Mouse (Mus musculus) thymus, postnatal 10 days (tissue): ENCODE measurements around the gene Siva1.

ENCODE experiments used
- DNase-seq, 2 experiments: peaks; one replicate each; pipeline ENCODE4 v3.0.0; 2021; ENCODE audit warnings: low spot score in 2 of 2

Gene Siva1

DNA sequence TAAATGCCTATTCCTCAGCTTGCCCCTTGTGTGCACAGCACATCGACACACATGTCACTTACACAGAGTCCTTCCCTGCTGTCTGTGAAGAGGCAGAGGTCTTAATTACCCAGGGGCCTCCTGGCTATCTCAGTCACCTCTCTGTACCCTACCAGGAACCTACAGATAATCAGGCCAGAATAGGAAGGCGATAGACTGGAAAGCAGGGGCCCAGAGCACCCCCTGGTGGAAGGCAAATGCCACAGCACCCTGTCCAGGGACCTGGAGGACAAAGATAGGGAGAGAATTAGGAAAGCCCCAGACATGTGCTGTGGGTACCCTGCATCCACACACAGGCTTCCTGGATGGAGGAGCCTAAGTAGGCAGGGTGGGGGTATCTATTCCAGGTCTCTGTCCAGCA, 20.7 kb upstream of the Siva1 start:
- peak in 1 of 2 experiments; percentile 74 for DNase-seq

DNA sequence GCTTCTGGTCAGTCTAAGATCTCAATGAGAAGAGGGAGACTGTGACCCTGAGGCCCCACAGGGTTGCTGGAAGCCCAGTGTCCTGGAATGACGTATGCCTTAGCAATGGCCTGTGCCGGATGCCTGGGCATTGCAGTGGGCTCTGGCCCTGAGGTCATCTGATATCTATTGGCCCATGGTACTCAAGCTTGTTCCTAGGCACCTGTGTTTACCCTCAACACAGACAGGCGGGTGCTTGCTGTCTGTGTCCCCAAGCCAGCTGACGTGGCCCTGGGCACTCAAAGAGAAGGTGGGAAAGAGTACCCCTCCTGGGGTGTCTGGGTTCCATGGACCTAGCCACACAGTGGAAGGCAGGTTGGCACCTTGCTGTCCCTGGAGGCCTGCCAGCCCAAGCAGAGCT, 18.8 kb upstream of the Siva1 start:
- no peak for DNase-seq

DNA sequence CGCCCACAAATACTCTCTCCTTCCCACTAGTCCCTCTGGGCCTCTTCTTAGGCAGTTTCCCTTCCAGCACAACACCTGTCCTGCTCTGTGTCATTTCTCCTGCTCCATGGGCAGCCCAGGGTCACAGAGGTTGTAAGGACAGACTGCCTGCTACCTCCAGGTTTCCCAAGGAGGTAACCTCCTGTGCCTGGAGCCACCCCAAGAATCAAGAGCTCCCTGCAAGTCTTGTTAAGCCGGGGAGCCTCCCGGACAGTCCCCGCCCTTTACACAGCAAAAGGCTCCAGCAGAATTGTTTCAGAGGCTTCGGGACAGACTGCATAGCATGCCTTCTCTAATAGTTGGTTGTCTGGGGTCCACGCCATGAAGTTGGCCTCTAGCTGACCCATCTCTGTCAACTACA, 18.0 kb upstream of the Siva1 start:
- DNase-seq, result no peak

DNA sequence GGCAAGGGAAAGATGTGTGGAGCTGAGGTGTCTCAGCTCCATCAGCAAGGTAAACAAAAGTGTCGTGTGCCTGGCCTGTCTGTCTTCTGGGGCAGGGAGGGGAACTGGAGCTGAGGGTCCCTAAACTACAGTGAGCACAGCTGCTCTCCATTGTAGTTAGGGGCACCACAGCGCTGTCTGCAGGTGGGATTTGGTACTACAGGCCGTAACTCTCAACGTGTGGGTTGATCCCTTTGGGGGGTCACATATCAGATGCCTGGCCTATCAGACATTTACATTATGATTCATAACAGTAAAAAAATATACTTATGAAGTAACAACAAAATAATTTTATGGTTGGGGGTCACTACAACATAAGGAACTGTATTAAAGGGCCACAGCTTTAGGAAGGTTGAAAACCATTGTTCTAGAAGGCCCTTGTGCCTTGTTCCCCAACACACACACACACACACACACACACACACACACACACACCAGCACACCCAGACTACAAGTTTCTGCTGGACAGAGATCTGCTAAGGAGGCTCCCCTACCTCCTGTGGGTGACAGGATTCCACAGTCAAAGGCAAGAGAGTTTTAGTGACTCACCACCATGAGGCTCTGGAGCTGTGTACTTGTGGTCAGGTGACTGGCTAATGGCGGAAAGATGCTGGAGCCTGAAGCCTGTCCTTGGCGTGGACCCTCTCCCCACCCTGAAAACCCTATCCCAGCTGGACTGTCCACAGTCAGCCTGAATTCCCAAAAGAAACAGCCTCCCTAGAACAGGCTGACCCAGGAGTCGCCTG, 17.2 kb upstream of the Siva1 start:
- DNase-seq, result peak in 1 of 2 experiments; percentile 33

DNA sequence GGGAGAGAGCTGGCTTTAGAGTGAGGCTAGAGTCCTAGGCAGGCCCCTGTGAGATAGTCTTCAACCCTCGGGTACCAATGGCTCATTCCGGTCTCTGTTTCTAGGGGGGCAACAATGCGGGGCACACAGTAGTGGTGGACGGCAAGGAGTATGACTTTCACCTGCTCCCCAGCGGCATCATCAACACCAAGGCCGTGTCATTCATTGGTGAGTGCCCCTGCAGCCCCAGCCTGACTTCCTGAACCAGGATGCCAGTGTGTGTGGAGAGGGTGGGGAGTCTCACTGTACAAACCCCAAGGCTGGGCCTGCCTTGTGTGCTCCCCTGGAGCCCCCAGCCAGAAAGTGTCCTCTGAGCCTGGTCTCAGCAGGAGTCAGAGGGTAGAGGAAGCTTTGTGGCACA, 16.3 kb upstream of the Siva1 start:
- no peak for DNase-seq

DNA sequence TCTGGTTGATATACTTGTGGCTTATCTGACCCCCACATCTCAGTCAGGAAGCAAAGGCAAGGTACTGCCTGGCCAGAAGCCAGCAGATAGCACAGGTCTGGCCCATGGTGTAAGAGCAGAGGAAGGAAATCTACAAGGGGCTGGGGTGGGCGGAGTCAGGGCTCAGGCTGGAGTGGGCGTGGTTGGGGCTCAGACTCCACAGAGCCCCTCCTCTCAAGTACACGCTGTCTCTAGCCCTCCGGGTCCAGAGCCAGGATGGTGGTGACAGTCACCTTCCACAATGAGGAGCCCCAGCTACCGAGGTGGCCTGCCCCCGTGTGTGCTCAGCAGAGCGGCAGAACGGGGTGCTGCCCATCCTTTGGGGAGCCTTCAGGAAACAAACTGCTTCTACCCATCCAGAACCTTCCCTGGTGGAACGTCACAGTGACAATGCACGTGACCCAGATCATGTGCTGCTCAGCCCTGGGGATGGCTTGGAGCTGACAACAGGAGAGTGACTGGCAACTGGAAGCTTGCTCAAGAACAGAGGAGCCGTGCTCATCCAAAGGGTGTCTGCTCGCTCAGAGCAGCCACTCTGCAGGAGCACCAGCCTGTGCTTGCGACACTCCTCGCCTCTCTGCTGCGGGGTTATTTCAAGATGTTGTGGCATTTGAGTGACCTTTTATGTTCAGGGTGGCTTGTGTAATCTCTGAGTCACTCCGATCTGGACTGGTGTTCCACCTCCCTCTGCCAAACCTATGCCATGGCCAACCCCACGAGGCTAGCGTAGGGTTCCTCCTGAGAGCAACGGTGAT, 15.4 kb upstream of the Siva1 start:
- DNase-seq, result peak; percentile 54 to 70

DNA sequence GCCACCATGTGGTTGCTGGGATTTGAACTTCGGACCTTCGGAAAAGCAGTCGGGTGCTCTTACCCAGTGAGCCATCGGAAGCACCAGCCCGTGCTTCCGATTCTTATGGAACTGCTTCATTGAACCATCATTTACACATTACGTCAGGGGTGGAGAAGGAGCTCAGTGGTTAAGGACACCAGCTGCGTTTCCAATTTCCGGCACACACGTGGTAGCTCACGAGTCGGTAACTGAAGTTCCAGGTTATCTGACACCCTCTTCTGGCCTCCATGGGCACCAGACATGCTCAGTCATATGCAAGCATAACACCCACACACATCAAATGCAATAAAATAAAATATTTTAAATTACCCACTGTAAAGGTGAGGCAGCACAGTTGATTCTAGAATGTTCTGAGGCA, 14.4 kb upstream of the Siva1 start:
- no peak for DNase-seq

DNA sequence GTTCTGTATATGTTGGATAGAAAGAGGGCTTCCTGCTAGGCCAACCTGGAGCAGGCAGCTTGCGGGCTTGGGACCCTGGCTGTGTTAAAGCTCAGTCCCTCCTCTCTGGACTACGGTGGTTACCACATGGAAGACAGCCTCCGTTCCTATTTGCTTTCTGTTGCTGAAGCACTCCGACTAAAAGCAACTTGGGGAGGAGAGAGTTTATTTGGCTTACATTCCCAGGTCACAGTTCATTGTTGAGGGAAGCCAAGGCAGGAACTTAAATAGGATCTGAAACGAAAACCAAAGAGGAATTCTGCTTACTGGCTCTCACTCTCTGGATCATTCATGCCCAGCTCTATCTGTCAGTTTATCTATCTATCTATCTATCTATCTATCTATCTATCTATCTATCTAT, 13.7 kb upstream of the Siva1 start:
- DNase-seq, result no peak

DNA sequence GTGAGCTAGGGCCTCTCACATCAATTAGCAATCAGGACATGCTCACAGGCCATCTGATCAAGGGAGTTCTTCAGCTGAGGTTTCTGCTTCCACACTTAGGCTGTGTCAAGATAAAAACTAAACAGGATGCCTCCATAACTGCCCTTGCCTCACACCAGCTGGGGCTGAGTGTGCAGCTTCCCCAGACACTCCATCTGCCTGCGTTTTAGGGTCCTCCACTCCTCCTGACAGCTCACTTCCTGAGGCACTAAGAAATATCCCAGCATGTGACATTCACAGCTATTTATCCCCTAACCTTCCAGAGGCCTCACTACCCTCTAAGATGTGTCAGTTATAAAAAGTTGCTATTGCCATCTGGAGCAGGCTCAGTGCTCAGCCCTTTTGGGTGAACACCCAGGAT, 13.0 kb upstream of the Siva1 start:
- no peak for DNase-seq

DNA sequence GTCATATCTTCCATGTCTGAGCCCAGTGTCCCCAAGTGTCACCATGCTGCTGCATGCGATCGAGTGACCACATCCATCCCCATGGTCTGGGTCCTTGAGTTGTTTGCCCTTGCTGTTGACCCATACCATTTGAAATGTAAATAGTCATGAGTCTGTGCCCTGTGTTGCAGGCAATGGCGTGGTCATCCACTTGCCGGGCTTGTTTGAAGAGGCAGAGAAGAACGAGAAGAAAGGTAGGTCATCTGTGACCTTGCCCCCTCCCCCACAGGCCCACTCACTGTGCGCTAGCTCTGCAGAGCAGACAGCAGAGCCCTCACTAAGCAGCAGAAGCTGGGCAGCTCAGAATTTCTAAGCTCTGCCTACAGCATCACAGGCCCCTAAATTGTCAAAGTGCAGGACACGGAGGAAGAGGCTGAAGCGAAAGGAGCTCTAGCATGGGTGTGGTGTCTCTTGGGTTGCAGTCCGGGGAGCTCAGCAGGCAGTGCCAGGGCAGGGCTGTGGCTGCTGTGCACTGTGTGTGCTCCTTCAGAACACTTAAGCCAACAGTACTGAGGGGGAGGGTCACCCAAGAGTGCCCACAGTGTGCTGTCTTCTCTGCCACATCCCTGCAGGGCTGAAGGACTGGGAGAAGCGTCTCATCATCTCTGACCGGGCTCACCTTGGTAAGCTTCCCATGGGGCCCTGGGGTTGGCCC, 12.2 kb upstream of the Siva1 start:
- no peak for DNase-seq

DNA sequence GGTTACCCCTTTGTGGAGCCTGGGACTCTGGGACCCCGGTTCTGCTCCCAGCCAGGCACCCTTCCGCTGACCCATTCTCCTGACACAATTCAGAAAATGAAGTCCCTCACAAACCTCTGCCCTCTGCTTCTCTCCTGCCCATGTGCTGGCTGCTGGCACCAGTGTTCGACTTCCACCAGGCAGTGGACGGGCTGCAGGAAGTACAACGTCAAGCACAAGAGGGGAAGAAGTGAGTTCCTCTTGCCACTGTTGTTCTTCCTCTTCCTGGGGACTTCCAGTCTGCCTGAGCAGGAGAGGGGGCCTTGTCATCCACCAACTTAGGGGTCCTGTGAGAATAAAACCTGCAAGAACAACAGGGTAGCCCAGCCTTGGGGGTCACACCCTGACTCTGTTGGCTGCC, 11.6 kb upstream of the Siva1 start:
- no peak for DNase-seq

DNA sequence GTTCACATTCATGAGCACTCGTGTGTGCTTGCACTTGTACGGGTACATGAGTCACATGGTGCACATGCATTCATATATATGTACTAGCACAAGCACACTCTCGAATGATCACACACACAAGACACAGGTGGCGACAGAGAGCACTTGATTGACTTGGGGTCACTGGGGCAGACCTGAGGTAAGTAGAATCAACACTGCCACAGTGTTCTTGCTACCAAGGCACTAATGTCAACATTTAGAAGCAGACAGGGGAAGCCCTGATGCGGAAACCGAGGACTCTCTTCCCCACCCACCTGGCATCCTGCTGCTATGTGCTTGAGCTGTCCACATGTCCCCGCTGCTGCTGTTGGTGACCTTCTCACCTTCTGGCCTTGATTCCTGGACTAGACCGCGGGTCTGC, 10.8 kb upstream of the Siva1 start:
- no peak for DNase-seq

DNA sequence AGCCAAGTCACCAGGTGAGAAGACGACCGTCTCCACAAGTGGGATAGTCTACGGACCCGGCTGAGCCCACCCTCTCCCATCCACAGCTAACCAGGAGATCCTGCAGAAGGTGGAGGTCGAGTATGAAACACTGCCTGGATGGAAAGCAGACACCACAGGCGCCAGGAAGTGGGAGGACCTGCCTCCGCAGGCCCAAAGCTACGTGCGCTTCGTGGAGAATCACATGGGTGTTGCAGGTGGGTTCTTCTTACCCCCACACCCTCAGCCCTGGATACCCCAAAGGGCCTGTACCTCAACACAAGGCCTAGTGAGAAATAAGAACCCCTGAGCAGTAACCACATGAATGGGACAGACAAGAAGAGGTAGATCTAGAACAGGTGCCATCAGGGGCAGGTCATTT, 5.0 kb upstream of the Siva1 start:
- DNase-seq, result peak in 1 of 2 experiments; percentile 36

DNA sequence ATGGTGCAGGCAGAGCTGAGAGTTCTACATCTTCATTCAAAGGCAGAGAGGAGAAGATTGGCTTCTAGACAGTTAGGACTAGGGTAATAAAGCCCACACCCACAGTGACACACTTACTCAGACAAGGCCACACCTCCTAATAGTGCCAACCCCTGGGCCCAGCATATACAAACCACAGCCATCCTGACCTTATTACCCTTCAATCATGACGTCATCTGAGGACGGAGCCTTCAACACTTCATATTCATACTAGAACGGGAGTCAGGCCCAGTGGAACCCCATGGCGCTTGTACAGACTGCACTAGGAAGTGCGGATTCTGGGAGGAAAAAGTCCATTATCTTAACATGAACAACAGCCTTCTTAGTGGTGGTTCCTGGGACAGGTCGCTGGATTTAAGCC, 1.4 kb upstream of the Siva1 start:
- DNase-seq, result no peak

DNA sequence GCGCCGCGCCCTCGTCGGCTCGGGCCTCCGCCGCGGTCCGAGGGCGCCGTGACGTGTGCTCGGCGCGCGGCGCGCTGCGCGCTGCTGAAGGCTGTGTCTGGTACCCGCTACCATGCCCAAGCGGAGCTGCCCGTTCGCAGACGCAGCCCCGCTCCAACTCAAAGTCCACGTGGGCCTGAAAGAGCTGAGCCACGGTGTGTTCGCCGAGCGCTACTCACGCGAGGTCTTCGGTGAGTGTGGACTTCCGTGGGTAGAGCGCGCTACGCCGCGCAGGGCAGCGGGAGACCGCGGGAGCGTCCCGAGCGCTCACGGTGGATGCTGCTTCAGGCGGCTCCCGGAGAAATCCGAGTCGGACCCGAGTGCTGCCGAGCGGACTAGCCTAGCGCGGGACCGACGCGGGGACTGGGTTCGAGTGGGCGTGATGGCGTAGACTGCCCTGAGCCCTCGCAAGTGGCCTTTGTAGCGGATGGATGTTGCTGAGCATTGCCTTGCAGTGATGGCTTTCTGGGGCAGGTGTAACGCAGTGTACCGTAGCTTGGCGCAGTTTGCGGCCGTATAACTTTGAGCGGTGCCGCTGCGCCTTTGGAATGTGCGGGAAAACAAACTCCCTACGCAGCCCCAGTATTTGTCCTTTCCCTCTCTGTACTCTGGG, 502 bp downstream of the Siva1 start:
- peak; percentile 37 to 49 for DNase-seq

DNA sequence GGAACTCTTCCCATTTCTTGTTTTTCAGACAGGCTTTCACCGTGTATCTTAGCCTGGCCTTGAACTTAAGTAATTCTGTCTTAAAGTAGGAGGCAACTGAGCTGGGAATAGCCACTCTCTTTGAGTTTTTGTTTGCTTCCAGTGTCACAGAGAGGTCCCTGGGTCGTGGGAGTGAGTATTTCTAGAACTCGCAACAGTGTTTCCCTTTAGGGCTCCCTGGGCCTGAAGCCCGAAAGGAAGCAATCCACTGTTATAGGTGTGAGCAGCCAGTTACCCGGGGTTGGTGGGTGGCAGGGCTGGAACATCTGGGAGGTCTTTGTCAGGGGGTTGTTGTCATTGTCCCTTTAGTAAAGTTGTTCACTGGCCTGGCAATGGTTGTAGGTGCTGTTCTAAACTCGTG, 1.7 kb downstream of the Siva1 start:
- no peak for DNase-seq

DNA sequence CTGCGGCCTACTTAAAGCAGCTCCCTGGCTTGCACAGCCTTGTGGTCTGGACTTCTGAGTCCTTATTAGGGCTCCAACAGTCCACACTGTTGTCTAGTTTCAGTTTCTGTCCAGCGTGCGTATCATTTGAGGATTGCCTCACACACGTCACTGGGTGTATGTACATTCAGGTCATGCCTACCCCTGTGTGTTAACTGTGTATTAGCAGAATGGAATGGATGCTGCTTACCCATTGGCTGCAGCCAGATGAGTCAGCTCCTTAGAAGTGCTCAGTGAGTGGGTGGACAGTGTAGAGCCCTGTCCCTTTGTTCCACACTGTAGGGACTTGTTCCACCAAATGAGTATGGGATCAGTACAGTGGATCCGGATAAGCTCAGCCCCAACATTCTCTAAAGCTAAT, 3.6 kb downstream of the Siva1 start:
- DNase-seq, result no peak

DNA sequence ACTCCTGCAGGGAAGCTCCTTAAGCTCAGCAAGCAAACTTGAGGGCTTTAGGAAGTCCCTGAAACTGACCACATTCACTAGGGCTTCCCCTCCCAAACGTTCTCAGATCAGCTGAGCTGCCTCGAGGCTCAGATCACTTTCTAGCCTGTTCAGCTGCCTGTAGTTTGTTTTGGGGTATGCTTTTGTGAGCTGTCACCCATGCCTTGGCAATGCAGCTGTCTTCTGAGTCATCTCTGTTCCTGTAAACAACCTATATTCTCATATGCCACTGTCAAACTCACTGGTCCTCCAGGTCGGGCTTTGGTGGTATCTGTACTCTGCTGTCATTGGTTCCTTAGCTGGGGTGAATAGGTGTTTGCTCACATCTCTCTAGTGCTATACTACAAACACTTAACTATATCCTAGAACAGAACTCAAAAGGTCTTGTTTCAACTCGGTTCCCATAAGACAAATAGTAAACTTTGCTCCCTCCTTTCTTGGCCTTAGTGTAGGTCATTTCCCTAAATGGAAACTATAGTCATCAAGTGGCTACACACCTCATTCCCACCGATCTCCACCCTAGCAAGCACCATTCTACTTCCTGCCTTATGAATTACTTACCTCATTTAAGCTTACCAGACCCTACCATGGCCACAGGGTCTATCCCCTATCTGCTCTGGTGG, 7.4 kb downstream of the Siva1 start:
- no peak for DNase-seq

DNA sequence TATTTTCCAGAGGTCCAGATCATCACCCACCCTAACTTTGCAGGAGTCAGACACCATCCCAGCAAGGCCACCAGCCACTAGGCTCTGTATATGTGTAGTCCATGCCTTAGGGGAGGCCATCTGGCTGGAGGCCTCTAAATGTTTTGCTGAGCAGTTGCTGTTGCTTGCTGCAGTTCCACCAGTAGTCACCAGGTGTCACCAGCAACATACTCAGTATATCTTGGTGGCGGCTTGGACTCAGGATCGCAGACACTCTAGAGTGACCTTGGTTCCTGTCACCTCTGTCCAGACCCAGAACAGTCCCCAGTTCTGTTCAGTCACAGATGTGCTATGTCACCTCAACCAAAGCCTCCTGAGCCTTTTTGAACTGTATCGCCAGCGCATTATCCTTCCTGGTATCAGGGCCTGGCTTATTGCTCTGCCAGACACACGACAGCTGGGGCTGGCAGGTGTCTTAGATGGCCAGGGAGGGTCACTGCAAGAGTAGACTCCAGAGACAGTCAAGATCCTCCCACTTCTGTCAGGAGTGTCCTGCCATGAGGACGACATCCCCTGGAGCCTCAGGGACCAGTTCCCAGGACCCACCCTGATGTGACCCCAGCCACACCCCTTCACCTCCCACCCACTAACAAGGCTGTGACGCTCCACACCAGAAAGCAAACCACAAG, 8.8 kb downstream of the Siva1 start:
- peak; percentile 53 to 74 for DNase-seq

DNA sequence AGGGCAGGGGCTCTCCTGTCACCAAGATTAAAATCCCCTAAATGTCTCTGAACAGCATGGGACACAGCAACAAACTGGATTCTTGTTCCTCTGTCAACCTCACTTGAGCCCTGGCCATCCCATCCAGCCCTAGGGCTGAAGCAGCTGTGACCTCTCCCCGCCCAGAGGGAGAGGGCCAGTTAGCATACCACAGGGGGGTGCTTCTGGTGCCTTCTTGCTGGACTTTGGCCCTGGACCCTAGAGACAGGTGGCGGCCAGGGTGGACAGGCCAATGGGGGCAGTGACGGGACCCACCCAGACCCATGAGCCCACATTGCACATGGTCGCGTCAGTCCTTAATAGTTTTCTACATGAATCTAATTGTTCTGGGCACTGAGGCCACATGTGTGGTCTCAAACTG, 9.6 kb downstream of the Siva1 start:
- DNase-seq, result no peak

DNA sequence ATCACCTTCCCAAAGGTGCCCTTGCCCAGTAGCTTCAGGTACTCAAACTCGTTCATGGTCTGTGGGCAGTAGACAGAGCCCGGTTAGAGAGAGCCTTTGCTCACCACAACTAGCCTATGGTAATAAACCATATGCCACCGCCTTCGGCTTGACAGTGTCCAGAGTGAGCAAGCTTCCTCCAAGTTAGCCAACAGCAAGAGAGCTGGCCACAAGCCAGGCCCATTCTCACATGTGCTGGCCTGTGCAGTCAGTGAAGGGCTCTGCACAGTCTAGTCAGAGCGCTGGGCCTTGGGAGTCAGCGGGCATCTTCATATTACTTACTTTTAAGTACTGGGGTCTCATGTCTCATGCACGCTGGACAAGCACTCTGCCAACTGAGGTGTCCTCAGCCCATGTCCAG, 14.1 kb downstream of the Siva1 start:
- no peak for DNase-seq
